Mouse (Mus musculus) gastrocnemius, postnatal 25 days (tissue): ENCODE data around the gene Usp19. TPM values are rescaled to one million over a fixed set of nuclear protein-coding genes. Genes with fewer than 3 reads are reported as not detected.
A peak's percentile ranks its signal among the peaks of the same experiment; 100 is the strongest.

ENCODE experiments used
- DNase-seq: peaks from one replicate; pipeline ENCODE4 v3.0.0; 2022
- total RNA-seq, 2 experiments: library from RNA; stranded (reverse); gene quantifications; 1 replicate in 1 of 2; 2 replicates in 1 of 2; pipeline ENCODE4 v1.2.3; 2021

Gene Usp19
- total RNA-seq, 2 experiments from 2014 or later = 101 to 103 TPM

- DNase-seq = no peak
Measured at GRCm38 (mm10) chr9:108466219-108466618, 24.2 kb upstream of the Usp19 start.

- no peak for DNase-seq
Measured at GRCm38 (mm10) chr9:108469430-108469829, 21.0 kb upstream of the Usp19 start.

- DNase-seq = no peak
Measured at GRCm38 (mm10) chr9:108469845-108470244, 20.6 kb upstream of the Usp19 start.

GRCm38 (mm10) chr9:108474528-108474927, 15.9 kb upstream of the Usp19 start:
- DNase-seq = no peak

- DNase-seq = peak; percentile 85
Measured at GRCm38 (mm10) chr9:108478638-108479156, 11.7 kb upstream of the Usp19 start.

GRCm38 (mm10) chr9:108479241-108479640, 11.2 kb upstream of the Usp19 start:
- DNase-seq = no peak

- DNase-seq = no peak
Measured at GRCm38 (mm10) chr9:108479721-108480351, 10.6 kb upstream of the Usp19 start, which contains the start of gene Lamb2. TSS of gene Lamb2 (plus strand) at chr9:108479736.

- no peak for DNase-seq
Measured at GRCm38 (mm10) chr9:108480813-108481519, 9.4 kb upstream of the Usp19 start.

- DNase-seq = no peak
Measured at GRCm38 (mm10) chr9:108481520-108482210, 8.7 kb upstream of the Usp19 start.

GRCm38 (mm10) chr9:108483051-108483790, 7.2 kb upstream of the Usp19 start:
- DNase-seq = no peak

GRCm38 (mm10) chr9:108484021-108484420, 6.4 kb upstream of the Usp19 start:
- DNase-seq = no peak

- DNase-seq = no peak
Measured at GRCm38 (mm10) chr9:108485301-108485875, 5.0 kb upstream of the Usp19 start.

- no peak for DNase-seq
Measured at GRCm38 (mm10) chr9:108486973-108487530, 3.4 kb upstream of the Usp19 start.

GRCm38 (mm10) chr9:108488403-108488802, 2.0 kb upstream of the Usp19 start:
- no peak for DNase-seq

GRCm38 (mm10) chr9:108489215-108489614, 1.2 kb upstream of the Usp19 start:
- DNase-seq = no peak

- peak; percentile 57 for DNase-seq
Measured at GRCm38 (mm10) chr9:108489702-108490558, 472 bp upstream of the Usp19 start.

GRCm38 (mm10) chr9:108491286-108491580, 831 bp downstream of the Usp19 start:
- DNase-seq = no peak

- peak; percentile 64 for DNase-seq
Measured at GRCm38 (mm10) chr9:108492043-108492750, 1.8 kb downstream of the Usp19 start.

GRCm38 (mm10) chr9:108493246-108493645, 2.8 kb downstream of the Usp19 start:
- no peak for DNase-seq
